Mouse (Mus musculus) CH12.LX (cell line): ENCODE data around the gene Gm14597.
"Not testable (repeated sequence)": the region's sequence is repeated elsewhere in the genome, so short reads cannot be mapped to it uniquely, and the experiment has no call there.

Source experiments
- BHLHE40 ChIP-seq: IDR thresholded peaks from 2 replicates; pipeline ENCODE4 v1.6.1; 2011; ENCODE audit warnings: mild to moderate bottlenecking, low read depth, low read length, improper control_type of control experiment
- EP300 ChIP-seq: IDR thresholded peaks from 2 replicates; pipeline ENCODE4 v1.6.1; 2011; ENCODE audit warnings: low read length, improper control_type of control experiment
- ETS1 ChIP-seq: conservative IDR thresholded peaks from 2 replicates; pipeline ENCODE4 v1.6.1; 2012; ENCODE audit warnings: low read depth, mild to moderate bottlenecking, inconsistent platforms, low read length, improper control_type of control experiment, moderate library complexity
- MAX ChIP-seq: IDR thresholded peaks from 2 replicates; pipeline ENCODE4 v1.6.1; 2011; ENCODE audit warnings: low read length, improper control_type of control experiment
- POLR2A ChIP-seq: IDR thresholded peaks from 2 replicates; pipeline ENCODE4 v1.6.1; 2011; ENCODE audit warnings: low read depth, mild to moderate bottlenecking, improper control_type of control experiment, low read length

DNA sequence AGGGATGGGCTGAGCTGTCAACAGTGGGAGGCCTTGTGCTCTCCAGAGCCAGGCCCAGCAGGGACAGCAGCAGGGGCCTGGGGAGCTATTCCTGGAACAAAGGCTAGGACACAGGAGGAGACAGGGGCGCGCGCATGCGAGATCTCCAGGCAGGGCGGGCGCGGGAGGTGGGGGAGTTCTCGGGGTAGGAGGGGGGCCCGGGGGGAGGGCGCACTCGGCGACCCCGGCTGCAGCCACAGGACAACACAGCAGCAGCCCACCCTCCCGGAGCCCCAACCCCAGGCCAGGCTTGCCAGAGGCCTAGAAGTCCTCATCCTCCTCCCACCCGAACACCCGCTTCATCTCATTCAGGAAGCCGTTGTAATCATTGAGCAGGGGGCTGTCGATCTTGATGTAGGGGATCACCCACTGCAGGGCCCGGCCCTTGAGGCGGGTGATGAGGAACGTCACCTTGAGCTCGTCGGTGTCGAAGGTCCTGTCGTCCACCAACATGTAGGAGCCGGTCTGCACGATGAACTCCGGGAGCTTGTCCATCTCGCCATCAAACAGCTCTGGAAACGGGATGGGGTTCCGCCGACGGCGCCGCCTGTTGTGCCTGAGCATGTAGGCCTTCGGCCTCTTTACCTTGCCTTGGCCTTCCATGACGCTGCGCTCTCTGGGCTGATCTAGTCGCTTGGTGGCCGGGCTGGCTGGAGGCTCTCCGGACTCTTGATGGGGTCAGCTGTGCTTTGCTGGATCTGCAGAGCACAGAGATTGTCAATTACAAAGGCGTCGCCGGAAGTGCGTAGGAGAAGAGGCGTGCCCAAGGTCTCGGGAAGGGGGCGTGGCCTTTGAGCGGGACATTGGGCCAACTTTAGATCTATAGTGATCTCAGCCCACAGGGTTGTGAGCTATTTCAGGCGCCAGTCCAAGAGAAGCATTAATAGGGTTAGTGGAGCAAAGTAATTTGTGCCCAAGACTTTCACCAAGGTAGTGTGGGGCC lies 34.5 kb upstream of the Gm14597 start, which contains the start of gene Rtl8a:
- TF ChIP-seq ETS1, EP300, POLR2A, MAX, BHLHE40: not testable (repeated sequence)
